Mouse (Mus musculus) liver, embryonic 16.5 days (tissue): Measurements from ENCODE around the gene Zfp652. TPM values are rescaled to one million over a fixed set of nuclear protein-coding genes. Genes with fewer than 3 reads are reported as not detected.
"Not testable (repeated sequence)": the region's sequence is repeated elsewhere in the genome, so short reads cannot be mapped to it uniquely, and the experiment has no call there.

Experiments
- ATAC-seq: fragments of 200-750 bp; cut with Nextera tagmentation; 2 replicates; pipeline ENCODE4 v1.8.0; 2017; ENCODE audit warnings: low read depth, mild to moderate bottlenecking, moderate number of reproducible peaks, moderate library complexity
- H3K27ac ChIP-seq: fragments of 300-500 bp; sonication (generic); 2 replicates; pipeline ENCODE4 v1.5.1; 2014; ENCODE audit warnings: mild to moderate bottlenecking, low read length
- H3K27me3 ChIP-seq: fragments of 300-500 bp; sonication (generic); 2 replicates; pipeline ENCODE4 v1.6.1; 2014; ENCODE audit warnings: low read depth, low read length, mixed read lengths; ENCODE audit not compliant: control insufficient read depth, insufficient read depth
- H3K36me3 ChIP-seq: fragments of 300-500 bp; sonication (generic); 2 replicates; pipeline ENCODE4 v1.6.1; 2014; ENCODE audit warnings: mild to moderate bottlenecking; ENCODE audit not compliant: control insufficient read depth, insufficient read depth
- H3K4me1 ChIP-seq: fragments of 300-500 bp; sonication (generic); 2 replicates; pipeline ENCODE4 v1.6.1; 2014; ENCODE audit warnings: low read depth, low read length, mixed read lengths; ENCODE audit not compliant: control insufficient read depth
- H3K4me2 ChIP-seq: fragments of 300-500 bp; sonication (generic); 2 replicates; pipeline ENCODE4 v1.6.1; 2014; ENCODE audit warnings: low read depth, low read length, mixed read lengths
- H3K4me3 ChIP-seq: fragments of 300-500 bp; sonication (generic); 2 replicates; pipeline ENCODE4 v1.5.1; 2014; ENCODE audit warnings: low read depth, mild to moderate bottlenecking, low read length
- H3K9ac ChIP-seq: fragments of 300-500 bp; sonication (generic); 2 replicates; pipeline ENCODE4 v1.6.1; 2014; ENCODE audit warnings: low read depth, low read length
- H3K9me3 ChIP-seq: fragments of 300-500 bp; sonication (generic); replicated peaks from 2 replicates; pipeline ENCODE4 v1.6.1; 2016; ENCODE audit warnings: low read length; ENCODE audit not compliant: control insufficient read depth
- WGBS: fragments of 180-500 bp; shearing (Covaris S2); extraction: QIAGEN DNeasy Blood & Tissue Kit; methylation state at CpG from one replicate; pipeline ENCODE4 v1.1.7; 2014; ENCODE audit not compliant: insufficient replicate concordance; 5-methylcytosine and 5-hydroxymethylcytosine counted together
- polyA plus RNA-seq: library from polyadenylated mRNA; unstranded; fragments of >200 nt; fragmentation: Nextera tagmentation; extraction: Ambion mirVana; gene quantifications from 2 replicates; pipeline ENCODE4 v1.2.1, GENCODE M21; 2015

The Zfp652 gene
- polyA plus RNA-seq, 1 experiment from 2014 or later: 5.8 TPM

DNA sequence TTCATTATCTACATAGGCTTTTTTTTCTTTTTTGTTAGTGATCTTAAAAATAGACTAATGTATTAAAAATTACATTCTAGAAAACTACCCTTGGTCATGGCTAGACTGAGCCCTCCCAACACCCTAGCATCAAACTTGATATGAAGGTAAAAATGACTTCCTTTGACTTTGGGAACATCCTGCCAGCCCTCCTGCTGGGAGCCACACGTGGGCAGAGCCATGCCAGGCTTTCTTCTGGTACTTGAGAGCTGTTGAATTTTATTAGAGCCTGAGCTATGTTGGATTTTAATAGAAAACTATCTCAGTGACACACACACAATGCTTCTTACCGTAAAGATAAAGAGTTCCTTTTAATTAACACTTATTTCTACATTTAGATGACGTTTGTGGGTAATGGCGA is 34.3 kb downstream of the Zfp652 start:
- Histone ChIP-seq H3K27ac (no peak overlapping the region), H3K9me3 (no peaks in the 10 kb centered on the region), H3K4me2 (no peak overlapping the region), H3K4me3 (no peak overlapping the region), H3K27me3 (no peaks in the 10 kb centered on the region), H3K36me3 (peaks cover 5% of the 10 kb centered on the region; the same call in 1 of the 2 replicates), H3K4me1 (peaks cover 3% of the 10 kb centered on the region), H3K9ac (no peak overlapping the region)
- WGBS: 72% methylated on average over 4 of the region's 4 CpGs
- no peak for ATAC-seq

DNA sequence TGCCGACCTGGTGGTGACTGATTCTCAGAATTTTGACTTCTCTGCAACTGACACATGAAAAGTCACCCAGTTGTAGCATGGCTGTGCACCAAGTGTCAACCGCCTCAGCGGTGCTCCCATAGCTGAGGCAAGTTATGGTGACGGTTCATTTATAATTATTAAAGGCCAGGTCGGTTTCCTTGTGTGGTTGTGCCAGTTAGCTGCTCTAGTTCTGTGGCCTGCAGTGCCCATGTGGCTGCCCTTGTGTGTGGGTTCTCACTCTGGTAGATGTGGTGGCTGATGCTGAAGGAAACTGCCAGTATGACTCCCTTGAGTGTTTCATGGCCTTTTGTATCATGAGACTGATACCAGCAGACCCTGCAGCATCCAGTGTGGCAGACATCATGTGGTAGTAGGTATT is 35.9 kb downstream of the Zfp652 start:
- ATAC-seq: no peak
- no peak overlapping the region for H3K27ac ChIP-seq
- no peak overlapping the region for H3K4me3 ChIP-seq
- WGBS: 73% methylated on average over 5 of the region's 5 CpGs
- H3K36me3 ChIP-seq: peaks cover 6% of the 10 kb centered on the region
- peaks cover 3% of the 10 kb centered on the region for H3K4me1 ChIP-seq
- no peaks in the 10 kb centered on the region for H3K27me3 ChIP-seq
- H3K4me2 ChIP-seq: no peak overlapping the region
- no peak overlapping the region for H3K9ac ChIP-seq
- no peaks in the 10 kb centered on the region for H3K9me3 ChIP-seq

DNA sequence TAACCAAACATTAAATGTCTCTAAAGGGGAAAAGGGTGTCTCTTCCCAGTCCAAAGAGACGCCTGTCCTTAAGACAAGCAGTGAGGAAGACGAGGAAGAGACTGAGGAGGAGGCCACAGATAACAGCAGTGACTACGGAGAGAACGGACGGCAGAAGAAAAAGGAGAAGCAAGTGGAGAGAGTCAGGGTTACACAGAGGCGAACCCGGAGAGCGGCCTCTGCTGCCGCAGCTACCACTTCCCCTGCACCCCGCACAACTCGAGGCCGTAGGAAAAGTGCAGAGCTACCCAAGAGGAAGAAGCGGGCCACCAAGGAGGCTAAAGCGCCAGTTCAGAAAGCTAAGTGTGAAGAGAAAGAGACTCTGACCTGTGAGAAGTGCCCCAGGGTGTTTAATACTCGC is 37.1 kb downstream of the Zfp652 start:
- no peaks in the 10 kb centered on the region for H3K27me3 ChIP-seq
- H3K4me1 ChIP-seq: peaks cover 3% of the 10 kb centered on the region
- H3K4me2 ChIP-seq: no peak overlapping the region
- no peak overlapping the region for H3K4me3 ChIP-seq
- H3K9me3 ChIP-seq: no peaks in the 10 kb centered on the region
- peaks cover 14% of the 10 kb centered on the region for H3K36me3 ChIP-seq
- H3K27ac ChIP-seq: peak overlapping the region; percentile 19; the same call in 1 of the 2 replicates
- H3K9ac ChIP-seq: no peak overlapping the region
- 39% methylated on average over 15 of the region's 15 CpGs for WGBS
- no peak for ATAC-seq

DNA sequence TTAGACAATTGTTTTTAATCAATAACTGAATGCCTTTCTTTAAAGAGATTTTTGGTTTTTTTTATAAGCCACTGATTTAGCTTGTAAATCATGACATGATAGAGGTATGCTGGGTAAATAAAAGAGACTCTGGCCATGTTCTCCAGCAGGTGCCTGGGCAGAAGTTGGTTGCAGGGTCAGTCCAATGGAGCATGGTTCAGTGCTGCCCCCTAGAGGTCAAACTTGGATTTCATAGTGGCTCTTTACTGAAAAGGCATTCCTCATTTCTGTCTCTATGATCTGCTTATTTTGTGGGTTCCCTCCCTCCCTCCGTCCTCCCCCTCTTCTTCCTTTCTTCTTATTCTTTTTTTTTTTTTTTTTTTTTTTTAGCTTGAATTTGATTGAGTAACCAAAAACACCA is 38.5 kb downstream of the Zfp652 start:
- Histone ChIP-seq H3K36me3 (peaks cover 18% of the 10 kb centered on the region), H3K9ac (no peak overlapping the region), H3K27me3 (no peaks in the 10 kb centered on the region), H3K9me3 (no peaks in the 10 kb centered on the region), H3K4me1 (peaks cover 3% of the 10 kb centered on the region; the same call in 1 of the 2 replicates), H3K27ac (no peak overlapping the region), H3K4me3 (no peak overlapping the region), H3K4me2 (no peak overlapping the region)
- WGBS: 0% methylated on average over 1 of the region's 1 CpGs
- no peak for ATAC-seq

DNA sequence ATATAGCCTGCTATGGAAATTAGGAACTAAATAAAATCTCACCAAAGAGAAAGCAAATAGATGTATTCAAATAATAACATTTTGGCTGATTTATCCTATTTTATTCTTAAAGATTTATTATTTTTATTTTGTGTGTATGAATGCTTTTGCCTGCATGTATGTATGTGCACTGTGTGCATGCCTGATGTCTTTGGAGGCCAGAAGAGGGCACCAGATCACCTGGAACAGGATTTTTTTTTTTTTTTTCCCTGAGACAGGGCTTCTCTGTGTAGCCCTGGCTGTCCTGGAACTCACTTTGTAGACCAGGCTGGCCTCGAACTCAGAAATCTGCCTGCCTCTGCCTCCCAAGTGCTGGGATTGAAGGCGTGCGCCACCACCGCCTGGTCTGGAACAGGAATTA is 42.7 kb downstream of the Zfp652 start:
- not testable (repeated sequence) for H3K9ac ChIP-seq, H3K9me3 ChIP-seq, H3K4me1 ChIP-seq, H3K4me3 ChIP-seq, H3K27me3 ChIP-seq, ATAC-seq, H3K27ac ChIP-seq, H3K4me2 ChIP-seq
- WGBS: 94% methylated on average over 4 of the region's 4 CpGs
- H3K36me3 ChIP-seq: peaks cover 17% of the 10 kb centered on the region

DNA sequence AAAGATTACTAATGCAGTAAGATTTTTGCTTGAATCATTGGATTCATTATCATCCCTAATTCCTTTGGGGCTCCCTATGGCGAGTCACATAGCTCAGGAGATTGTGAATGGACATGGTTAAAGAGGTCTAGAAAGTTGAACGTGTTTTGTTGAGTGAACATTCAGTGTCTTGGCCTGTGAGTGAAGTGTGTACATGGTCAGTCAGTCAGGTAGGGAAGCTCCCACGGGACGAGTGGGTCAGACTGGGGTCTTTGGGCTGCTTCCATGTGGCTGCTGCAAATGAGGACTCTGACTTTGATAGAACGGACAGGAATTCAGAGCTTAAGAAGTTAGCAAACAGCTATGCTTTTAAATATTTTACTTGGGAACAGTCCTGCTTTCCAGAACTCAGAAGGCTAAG is 48.0 kb downstream of the Zfp652 start:
- Histone ChIP-seq H3K4me1 (no peaks in the 10 kb centered on the region), H3K27ac (no peak overlapping the region), H3K36me3 (peaks cover 10% of the 10 kb centered on the region), H3K4me2 (no peak overlapping the region), H3K9ac (no peak overlapping the region), H3K9me3 (no peaks in the 10 kb centered on the region), H3K4me3 (no peak overlapping the region), H3K27me3 (no peaks in the 10 kb centered on the region)
- WGBS: 81% methylated on average over 5 of the region's 5 CpGs
- no peak for ATAC-seq

DNA sequence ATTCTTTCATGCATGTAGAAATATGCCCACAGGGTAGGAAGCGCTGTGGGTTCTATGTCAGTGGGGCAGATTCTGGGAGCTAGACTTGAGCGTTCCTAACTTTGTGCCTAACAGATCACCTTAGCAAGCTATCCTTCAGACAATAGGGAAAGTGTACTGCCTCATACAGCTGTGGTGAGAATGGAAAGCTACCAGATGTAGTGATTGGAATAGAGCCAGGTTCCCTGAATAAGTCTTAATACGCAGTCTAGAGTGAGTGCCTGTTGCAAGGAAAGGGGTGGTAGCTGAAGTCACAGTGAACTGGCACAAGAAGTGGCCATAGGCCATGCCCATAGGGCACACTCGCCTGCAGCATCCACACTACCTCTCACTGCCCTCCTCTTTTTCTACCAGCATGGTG is 50.5 kb downstream of the Zfp652 start:
- H3K27me3 ChIP-seq: no peaks in the 10 kb centered on the region
- H3K36me3 ChIP-seq: peaks cover 10% of the 10 kb centered on the region
- no peak overlapping the region for H3K4me2 ChIP-seq
- no peaks in the 10 kb centered on the region for H3K9me3 ChIP-seq
- H3K27ac ChIP-seq: no peak overlapping the region
- WGBS: 86% methylated on average over 4 of the region's 4 CpGs
- ATAC-seq: no peak
- no peak overlapping the region for H3K9ac ChIP-seq
- H3K4me1 ChIP-seq: no peaks in the 10 kb centered on the region
- no peak overlapping the region for H3K4me3 ChIP-seq

DNA sequence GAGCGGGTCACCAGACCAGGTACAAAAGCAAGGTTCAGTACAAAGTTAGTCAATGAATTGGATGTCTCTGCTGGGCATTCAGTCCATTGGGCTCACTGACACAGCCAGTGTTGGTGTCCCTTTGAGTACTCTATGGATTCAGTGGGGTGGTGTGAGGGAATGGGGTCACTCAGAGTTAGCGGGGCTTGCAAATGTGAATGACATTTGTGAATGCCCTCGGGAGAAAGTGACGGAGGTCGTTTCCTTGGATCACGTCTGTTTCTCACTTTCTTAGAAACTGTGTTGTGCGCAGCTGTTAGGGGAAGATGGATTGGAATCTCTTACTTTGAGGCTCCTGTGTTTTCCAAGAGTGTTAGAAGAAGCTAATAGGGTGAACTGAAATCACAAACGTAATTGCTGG is 52.3 kb downstream of the Zfp652 start:
- WGBS: 85% methylated on average over 8 of the region's 8 CpGs
- Histone ChIP-seq H3K27ac (no peak overlapping the region), H3K4me3 (no peak overlapping the region), H3K4me1 (no peaks in the 10 kb centered on the region), H3K27me3 (no peaks in the 10 kb centered on the region), H3K4me2 (no peak overlapping the region), H3K36me3 (peaks cover 7% of the 10 kb centered on the region), H3K9me3 (no peaks in the 10 kb centered on the region), H3K9ac (no peak overlapping the region)
- no peak for ATAC-seq

DNA sequence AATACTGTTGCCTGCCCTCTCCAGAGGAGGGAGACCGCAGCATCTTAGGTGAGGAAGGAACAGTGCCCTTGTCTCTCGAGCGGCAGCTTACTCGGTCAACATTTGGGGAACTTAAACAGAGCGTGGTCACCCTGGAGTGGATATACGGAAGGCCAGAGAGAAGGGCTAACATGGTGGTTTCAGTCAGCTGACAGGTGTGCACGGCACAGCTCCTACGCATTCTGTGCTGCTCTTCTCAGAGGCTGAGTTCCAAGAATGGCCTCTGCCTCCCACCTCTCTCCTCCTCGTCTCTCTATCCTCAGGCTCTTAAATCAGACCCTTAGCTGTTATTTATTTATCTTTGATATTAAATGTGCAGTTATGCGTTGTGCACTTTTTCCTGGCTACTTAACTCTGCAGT is 52.9 kb downstream of the Zfp652 start:
- Histone ChIP-seq H3K9ac (no peak overlapping the region), H3K27ac (no peak overlapping the region), H3K36me3 (peaks cover 7% of the 10 kb centered on the region), H3K4me2 (no peak overlapping the region), H3K27me3 (no peaks in the 10 kb centered on the region), H3K4me1 (no peaks in the 10 kb centered on the region), H3K9me3 (no peaks in the 10 kb centered on the region), H3K4me3 (no peak overlapping the region)
- ATAC-seq: no peak
- 76% methylated on average over 10 of the region's 10 CpGs for WGBS

DNA sequence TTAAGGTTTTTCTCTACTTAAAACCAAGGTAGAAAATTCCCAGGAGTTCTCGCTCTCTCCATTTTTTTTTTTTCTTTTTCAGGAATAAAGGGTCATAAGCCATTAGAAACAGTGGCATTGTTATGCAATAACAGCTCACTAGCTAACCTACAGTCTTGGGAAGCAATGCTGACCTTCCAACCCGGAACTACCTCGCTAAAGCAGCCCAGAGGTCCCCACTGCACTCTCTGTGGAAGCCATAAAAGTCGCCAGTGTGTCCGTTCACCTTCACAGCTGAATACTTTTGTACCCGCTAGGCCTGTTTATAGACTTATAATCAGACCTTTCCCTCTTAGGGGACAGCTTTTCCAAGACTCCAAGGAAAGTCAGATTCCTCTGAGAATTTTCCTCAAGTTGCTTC is 55.8 kb downstream of the Zfp652 start:
- no peaks in the 10 kb centered on the region for H3K4me1 ChIP-seq
- H3K36me3 ChIP-seq: peaks cover 7% of the 10 kb centered on the region
- ATAC-seq: no peak
- H3K4me3 ChIP-seq: no peak overlapping the region
- 77% methylated on average over 6 of the region's 6 CpGs for WGBS
- no peak overlapping the region for H3K4me2 ChIP-seq
- H3K9me3 ChIP-seq: no peaks in the 10 kb centered on the region
- H3K9ac ChIP-seq: no peak overlapping the region
- no peaks in the 10 kb centered on the region for H3K27me3 ChIP-seq
- H3K27ac ChIP-seq: no peak overlapping the region
